Mouse (Mus musculus) testis, postnatal 14 days (tissue): ENCODE data around the gene Gm28230.

ENCODE experiments used
- DNase-seq: peaks from one replicate; pipeline ENCODE4 v3.0.0; 2021; ENCODE audit warnings: low spot score

The Gm28230 gene

DNA sequence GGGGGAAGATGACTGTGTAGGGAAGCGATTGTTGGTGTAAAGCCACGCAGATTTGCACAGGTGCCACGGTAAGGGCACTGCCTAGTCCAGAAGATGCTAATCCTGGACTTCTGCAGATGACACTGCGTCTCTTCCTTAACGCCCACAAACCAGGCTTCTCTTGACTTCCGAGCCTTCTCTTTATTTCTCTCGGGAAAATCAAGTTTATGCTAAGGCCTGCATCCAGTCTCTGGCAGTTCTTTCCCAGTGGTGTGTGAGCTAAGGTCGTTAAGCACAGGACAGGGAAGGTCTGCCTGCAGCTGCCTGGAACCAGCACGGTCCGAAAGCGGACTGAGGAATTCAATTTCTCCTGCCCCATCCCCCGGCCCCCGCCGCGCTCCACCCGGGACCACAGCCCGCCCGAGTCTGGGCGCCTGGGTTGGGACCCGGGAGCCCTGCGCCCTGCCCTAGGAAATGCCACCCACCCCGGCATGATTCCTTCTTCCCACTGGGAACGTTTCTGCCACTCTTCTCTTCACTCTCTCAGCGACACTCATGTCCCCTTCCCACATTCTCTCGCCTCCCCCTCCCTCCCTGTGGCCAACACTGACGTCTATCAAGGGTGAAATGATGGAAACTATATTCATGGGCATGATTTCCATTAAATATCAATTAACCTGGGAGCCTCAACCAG is 22.7 kb upstream of the Gm28230 start:
- DNase-seq = no peak

GRCm38 (mm10) chr2:74704393-74704998 is 22.0 kb upstream of the Gm28230 start, which contains the start of gene Hoxd8:
TSS of gene Hoxd8 (plus strand) at chr2:74704615.
- DNase-seq = peak; percentile 89

GRCm38 (mm10) chr2:74704999-74705466 is 21.5 kb upstream of the Gm28230 start:
- DNase-seq = peak; percentile 78

- DNase-seq = peak; percentile 71
Observed at GRCm38 (mm10) chr2:74705467-74706089, 20.9 kb upstream of the Gm28230 start.

GRCm38 (mm10) chr2:74706393-74706960 is 20.1 kb upstream of the Gm28230 start:
- DNase-seq = no peak

DNA sequence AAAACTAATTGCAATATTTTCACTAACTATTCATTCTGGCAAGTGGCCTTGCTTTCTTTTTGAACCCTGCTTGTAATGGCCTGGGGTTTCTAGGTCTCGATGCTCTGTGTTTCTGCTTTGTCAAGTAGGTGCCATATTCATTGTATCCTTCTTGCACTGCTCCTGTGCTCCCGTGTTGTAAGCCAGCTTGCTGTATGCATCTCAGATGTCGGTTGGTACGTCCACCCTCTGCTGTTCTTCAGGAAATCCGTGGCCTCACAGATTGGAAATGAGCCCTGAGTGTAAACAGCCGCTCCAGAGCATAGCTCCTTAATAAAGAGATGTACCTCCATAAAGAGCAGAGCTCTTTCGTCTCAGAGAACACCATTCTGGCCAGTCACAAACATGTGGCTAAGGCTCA is 18.9 kb upstream of the Gm28230 start:
- DNase-seq = no peak

GRCm38 (mm10) chr2:74708676-74709075 is 17.9 kb upstream of the Gm28230 start:
- no peak for DNase-seq

DNA sequence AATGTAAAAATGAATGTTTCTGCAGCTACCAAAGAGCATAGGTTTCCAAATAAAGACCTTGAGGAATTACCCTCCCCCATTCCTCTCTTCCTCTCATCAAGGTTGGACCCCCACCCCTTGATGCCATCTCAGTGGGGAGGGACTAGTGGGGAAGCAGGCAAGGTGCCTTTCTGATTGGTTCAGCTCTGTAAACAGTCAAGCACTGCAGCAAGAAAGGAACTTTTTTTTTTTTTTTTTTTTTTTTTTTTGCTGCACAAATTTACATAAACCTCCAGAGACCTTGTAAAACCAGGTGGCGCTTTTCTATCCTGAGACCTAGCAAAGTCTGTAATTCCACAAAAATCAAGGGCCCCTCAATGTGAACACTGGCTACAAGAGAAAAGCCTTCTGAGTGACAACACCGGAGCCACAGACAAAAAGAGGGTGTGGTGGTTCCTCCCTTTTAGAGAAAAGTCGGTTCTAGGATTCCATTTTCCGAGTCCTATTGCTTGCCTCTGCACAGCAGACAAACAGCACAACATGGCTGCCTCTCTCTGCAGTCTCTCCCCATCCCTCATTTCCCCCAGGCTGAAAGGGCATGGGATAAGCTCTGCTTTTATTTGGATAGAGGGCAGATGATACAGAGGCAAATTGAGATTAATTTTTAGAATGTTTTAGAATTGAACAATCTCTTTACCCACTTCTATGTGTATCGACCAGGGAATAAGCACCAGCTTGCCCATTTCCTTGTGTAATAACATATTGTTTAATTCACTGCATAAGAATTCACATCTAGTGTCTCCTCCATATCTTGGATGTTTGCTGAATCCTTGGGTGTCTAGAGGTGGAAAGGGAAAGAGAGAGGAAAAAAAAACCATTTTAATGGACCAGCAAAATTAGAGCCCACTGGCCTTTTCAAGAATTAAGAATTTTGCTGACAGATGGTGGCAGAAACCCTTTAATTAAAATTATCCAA is 16.8 kb upstream of the Gm28230 start:
- no peak for DNase-seq

DNA sequence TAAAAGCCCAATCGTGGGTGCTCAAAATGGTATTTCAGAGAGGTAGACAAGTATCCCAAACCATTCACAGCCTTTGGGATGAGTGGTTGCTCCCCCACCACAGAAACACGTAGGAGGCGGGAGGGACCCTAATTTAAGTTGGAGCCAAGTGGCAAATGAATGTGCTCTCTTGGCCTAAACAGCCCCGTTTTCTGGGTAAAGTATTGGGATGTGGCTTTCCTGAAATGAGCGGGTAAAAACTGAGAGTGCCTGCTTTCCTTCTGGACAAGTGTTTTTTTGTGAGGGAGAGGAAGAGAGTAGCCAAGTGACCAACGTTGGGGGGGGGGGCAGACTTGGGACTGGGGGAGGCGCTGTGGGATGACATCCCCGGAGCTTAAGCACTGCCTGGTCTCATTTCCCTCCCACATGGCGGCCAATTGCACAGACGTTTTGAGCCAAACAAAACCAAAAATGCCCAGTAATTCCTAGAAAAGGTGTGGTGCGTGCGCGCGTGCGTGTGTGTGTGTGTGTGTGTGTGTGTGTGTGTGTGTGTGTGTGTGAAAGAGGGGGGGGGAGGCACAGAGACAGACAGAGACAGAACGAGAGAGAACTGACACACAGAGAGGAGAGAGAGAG is 15.5 kb upstream of the Gm28230 start:
- no peak for DNase-seq

- no peak for DNase-seq
Observed at GRCm38 (mm10) chr2:74711721-74712621, 14.6 kb upstream of the Gm28230 start, which contains the start of the genes Hoxd3 and Hoxd4. TSS of gene Hoxd3 (plus strand) at chr2:74711927. TSS of gene Hoxd4 (plus strand) at chr2:74711929.

DNA sequence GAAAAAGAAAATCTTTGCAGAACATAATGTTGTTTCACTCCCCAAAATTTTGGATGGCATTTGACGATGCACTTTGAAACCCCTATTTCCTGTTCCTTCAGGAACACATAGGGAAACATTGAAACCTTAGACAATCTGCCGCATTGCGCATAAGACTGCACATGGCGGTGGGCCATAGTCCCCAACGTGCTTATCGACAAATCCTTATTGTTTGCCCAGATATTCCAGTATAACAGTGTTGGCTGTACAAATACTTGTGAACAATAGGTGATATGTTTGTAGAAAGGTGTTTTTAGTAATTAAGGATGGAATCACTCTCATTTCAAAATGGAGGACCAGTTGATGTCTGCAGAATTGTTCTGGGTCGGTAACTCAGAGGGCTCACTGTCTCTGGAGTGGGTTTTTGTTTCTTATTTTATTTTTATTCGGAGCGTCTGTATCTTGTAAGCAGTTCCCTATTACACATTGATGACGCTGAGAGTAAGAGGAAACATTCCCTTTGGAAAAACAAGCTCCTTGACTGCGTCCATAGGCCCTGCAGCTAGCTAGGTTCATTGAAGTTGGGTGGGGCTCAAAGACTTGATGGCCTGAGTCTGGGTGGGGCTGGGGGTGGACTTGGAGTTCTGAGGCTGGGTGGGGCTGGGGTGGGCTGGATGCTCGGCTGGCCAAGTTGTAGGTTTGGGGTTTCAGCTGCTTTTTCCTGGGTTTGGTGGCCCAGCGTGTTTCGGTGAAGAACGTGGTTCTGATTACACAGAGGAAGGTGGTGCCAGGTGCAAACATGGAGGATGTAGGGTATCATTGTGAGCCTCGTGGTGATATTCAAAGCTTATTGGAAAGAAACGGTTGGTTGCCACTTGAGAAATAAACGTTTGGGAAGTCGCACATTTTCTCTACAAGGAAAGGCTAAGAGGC is 13.0 kb upstream of the Gm28230 start:
- no peak for DNase-seq

DNA sequence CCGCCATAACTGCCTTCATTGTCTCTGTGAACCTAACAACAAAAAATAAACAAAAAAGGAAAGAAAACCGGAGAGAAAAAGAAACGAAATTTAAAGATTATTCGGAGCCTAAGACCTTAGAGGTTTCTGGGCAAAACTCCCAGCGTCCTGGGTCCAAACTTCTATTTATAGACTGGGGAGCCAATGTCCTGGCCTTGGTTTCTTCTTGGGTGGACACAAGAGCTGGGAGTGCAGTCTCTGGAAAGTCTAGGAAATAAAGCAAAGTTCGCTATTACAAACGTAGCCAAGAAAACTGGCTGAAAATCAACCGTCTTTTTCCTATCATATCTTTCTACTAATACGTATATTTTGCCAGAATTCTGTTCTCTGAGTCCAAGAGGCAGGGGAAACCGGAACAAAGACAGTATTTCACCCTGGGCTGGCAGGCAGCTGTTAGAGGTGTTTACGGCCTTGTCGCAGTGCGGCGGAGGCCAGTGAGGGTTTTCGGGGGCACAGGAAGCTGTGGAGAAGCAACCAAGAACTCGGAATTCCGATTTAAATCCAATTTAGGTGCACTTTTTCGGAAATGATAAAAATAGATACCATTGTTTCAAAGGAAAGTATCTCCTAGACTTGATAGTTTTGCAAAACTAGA is 12.3 kb upstream of the Gm28230 start:
- no peak for DNase-seq

DNA sequence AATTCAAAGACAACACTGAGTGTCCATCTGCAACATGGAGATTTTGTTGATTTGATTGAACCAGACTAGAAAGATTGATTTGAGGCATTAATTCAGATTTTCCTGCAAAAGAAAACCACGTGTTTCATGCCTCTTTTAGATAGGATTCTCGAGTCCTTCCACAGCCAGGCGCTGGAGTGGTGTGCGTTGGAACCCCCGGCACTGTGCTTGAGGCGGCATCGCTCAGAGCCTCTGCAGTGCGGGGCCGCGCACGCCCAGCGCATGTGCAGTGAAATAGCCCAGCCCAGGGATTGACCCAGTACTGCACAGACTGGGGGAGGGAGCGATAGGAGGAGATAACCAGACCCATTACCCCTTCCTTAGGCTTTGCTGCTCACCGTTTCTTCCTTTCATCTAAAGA is 11.6 kb upstream of the Gm28230 start:
- DNase-seq = no peak

GRCm38 (mm10) chr2:74715504-74716241 is 10.9 kb upstream of the Gm28230 start:
- DNase-seq = peak; percentile 84

DNA sequence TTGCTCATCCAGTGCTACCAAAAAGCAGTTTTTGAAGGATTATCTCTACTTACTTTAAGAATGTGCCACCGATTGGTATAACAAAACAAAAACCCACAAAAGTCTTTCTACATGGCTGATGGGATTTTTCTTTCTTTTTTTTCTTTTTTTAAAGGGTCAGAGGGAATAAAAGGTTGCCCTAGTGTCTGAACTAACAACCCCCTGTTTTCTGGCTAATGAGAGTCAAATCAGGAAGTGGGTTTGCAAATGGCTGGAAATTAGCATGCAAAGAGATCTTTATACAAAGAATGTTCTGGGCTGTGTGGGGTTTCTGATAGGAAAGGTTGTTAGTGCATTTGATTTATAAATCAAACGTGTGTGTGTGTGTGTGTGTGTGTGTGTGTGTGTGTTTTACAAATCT is 6.1 kb upstream of the Gm28230 start:
- no peak for DNase-seq

DNA sequence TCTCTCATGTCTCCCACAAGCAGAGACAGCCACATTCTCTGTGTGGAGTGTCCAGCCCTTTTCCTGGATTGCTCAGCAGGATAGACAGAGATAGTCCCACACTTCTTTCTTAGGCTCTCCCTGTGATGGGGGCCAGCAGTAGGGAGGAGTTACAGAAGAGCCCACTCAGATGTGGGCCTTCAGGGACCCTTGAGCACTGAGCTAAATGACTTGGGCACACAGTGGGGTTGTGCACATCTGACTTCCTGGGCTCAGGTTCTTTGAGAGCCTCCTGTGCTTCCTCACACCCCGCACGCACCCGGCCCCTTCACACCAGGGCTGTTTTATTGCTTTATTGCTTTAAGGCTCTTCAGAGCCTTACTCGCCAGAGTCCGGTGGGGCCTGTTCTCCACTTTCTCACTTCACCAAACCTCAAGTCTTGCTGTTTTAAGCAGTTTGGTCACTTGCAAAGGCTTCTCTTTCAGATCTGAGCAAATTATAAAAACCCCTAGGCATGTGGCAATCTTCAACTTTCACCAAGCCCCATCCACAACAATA is 5.5 kb upstream of the Gm28230 start:
- no peak for DNase-seq

DNA sequence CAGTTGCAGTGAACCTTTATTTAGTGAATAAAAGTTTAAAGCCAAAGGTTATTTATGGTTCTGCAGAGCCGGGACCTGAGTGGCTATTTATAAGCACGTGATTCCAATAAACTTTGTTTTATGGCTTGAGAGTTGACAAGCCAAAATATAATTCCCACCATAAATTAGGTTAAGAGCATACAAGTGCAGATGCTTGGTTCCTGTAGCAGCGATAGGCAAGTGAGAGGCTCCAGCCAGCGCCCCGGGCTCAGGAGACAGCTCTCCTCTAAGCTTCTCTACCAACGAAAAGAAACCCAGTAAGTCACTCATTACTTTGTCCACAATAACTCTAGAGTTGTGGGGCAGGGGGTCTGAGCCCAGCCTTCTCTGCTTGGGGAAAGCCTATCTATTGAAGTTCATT is 4.6 kb upstream of the Gm28230 start:
- DNase-seq = no peak

DNA sequence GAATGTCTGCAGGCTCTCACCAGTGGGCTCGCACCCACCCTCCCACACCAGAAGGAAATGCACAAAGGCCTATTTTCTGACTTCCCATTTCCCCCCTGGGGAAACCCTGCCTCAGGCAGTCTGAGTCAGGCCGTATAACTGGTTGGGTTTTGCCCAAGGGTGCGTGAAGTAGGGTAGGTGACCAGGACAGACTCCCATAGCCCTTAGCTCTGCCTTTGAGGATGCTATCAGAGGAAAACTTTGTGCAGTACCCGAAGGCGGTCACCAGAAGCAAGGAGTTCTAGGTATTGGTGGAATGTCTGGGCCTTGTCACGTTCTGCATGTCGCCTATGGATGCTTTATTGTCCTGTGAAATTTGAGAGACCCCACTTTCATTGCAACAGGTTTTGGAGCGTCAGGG is 3.6 kb upstream of the Gm28230 start:
- DNase-seq = no peak
